Mouse (Mus musculus): ENCODE data around the gene Heatr5a.

The Heatr5a gene

DNA sequence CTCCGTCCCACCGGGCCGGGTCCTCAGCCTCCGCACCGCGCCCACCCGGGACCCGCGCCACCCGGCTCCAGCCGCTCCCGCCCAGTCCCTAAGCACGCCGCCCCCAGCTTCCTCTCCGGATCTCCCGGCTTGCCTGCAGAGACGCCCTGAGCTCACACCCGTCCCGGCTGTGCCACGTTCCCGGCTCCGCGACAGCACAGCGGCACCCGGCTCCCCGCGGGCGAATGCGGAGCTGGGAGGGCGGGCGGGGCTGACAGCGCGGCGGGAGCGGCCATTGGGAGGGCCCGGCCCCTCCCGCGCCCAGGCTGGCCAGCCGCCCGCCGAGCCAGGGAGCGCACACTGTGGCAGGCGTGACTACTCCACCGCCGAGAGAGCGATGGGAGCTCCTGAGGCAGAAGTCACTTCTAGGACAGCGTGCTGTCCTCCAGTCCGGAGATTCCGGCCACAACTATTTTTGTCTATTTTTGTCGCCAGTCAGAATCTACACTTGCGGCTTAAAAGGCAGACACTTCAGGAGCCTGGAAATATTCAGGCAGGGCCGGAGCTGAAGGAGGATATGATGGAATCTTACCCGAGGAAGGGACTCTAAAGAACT, at the start of gene Heatr5a:
Gene Heatr5a, minus strand, starts transcription at position 252 of the 595 bp plus-strand sequence.
- peak; percentile 91 for DNase-seq (ENCODE audit: low read depth)

DNA sequence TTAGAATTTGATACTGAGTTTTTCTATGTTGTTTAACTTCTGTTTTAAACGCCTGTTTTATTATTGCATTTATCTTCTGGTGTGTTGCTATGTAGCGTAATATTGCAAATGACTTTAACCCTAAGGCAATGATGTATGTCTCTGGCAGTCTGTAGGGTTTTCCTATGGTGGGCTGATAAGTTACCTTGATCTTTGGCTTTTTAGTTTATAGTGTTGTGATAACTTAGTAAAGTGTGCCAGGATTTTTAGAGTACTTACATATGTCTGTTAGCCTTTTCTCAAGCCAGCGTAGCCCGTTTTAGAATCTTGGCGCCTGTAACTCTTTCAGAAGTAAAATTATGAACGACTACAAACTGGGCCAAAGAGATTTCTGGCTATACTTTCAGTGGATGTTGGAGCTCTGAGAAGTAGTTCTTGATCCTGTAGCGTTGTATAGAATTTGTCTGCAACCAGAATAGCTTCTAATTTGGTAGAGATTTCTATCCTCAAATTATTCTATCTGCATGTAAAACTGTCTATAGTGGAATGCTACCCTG, 43.4 kb upstream of the Heatr5a start:
- no peak for DNase-seq (ENCODE audit: low read depth)

DNA sequence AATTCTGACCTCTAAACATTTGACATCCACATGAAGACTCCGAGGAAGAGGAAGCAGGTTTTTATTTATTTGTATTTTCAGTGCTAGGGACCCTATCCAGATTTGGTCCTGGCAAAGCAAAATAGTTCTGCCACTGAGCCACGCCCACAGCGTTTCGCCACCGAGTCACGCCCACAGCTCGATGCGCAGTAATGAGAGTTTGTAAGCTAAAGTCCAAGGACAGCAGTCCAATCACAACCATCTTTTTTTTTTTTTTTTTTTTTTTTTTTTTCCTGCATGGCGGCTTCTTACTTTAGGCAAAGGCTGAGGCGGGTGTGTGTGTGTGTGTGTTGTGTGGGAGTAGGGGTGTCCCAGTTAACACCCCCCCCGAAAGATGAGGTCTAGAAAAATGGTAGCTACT, 42.9 kb upstream of the Heatr5a start:
- DNase-seq (ENCODE audit: low read depth): no peak

DNA sequence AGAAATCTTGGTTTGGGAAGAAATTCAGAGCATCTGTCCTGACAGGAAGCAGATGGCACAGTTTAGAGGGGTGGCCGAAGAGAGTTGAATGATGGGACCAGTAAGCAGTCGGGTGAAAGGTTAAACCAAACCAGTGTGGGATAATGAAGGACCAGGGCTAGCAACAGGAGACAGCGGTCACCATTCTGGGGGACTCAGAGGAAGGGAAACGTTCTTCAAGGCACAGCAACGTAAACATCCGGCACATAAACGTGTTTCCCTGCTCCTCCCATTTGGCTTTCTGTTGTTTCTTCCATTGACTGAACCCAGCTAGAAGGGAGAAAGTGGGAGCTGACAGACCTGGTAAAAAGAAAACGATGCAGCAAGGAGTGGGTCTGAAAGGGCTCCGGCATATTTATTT, 42.2 kb upstream of the Heatr5a start:
- no peak for DNase-seq (ENCODE audit: low read depth)

DNA sequence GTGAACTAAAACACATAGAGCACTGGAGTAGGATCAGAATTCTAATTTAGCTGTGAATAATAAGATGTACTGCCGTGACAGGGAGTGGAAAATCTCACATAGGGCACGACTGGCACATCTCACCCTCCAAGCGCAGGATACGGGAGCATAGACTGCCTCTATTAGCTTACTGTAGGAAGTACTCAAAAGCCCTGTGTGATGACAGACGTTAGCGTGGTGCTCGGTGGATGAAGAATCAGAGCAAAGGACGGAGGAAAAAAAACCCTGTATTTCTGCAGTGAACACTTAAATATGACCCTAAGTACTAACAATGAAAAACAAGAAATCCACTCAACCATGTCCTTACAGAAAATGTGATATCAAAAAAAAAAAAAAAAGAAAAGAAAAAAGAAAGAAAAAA, 41.0 kb upstream of the Heatr5a start:
- DNase-seq (ENCODE audit: low read depth): no peak

DNA sequence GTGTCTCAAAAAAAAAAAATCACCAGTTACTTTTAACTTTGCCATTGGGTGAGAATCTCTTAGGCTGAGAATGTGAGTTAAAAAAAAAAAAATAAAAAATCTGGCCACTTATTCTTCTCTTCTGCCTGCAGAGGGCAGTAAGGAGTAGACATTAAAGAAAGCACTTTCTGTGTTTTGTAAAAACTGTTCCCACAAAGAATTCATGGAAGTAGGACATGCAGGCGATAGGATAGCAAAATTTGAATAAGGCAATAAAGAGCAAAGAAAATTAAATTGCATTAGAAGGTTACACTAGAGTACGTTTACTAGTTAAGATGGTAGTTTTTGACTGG, 39.5 kb upstream of the Heatr5a start:
- peak; percentile 52 for DNase-seq (ENCODE audit: low read depth)

DNA sequence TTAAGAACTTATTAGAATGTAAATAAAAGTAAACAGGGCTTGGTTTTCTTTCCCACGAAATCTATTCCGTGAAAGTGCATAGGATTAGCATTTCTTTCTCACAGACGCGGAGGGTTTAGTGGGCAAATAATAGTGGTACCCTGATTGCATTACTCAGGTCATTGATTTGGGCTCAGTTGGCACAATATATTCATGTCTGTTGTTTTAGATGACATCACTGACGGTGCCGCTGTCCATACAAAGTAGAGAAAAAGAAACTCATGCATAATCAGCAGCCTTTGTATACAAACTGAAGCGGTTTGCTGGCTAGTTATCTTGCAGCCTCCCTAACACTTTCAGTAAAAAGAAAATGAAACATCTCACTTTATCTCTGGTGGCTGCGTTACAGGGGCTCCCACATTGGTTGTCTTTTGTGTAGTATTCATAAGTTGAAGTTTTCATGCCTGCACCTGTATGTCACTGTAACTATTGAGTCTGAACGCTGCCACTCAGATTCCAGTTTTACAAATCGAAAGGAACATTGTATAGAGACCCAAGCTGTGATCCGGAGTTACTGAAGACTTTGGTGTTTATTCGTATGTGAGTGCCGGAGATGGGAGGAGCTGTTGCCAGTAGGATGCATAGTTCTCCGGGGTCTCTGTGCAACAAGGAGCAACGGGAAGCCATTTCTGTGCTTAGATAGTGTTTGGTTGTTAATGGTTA, 39.0 kb upstream of the Heatr5a start:
- DNase-seq (ENCODE audit: low read depth): no peak

DNA sequence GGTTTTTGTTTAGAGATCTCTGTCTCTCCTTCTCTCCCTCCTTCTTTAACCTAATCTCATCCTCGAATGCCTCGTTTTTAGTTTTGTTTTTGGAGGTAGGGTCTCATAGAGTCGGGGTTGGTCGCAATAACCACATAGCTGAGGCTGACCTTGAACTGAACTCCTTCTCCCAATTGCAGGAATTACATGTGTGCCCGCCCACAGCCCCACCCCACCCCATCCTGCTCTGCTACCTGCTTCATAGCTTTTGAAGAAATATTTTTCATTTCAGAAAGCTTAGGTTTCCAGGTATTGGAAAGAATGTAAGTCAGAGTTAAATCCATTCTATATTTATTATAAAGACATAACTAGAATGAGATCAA, 35.5 kb upstream of the Heatr5a start:
- no peak for DNase-seq (ENCODE audit: low read depth)

DNA sequence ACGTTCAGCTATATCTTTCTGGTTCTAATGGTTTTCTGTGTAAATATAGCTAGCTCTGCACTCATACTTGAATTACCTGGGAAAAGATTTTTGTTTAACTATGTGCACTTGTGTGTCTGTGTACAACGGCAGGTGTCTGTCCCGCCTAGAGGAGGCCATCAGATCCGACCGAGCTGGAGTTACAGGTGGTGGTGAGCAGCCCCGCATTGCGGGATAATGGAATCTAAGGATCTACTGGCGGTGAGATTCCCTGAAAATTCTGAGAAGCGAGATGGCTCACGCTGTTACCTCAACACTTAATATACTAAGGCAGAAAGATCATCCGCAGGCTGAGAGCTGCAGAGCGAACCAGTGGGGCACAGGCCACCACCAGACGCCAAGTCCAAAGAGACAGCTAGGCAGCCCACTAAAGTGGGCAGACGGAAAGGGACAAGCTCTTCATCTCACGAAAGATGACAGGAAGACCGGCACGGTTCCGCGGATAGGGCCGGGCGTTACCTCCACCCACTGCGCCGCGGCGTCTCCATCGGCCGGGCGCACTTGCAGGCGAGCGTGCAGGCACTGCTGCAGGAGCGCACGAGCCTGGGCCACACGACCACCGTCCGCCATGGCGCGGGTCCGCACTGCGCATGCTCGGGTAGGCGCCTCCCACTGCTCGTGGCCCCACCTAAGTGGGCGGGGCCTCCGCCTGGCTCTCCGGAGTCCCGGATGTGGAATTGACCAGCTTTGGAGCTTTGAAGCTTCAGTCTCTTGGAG, 34.9 kb upstream of the Heatr5a start, which contains the start of gene Dtd2:
Gene Dtd2, minus strand, starts transcription at position 625 of the 756 bp plus-strand sequence.
- DNase-seq (ENCODE audit: low read depth): peak; percentile 92

DNA sequence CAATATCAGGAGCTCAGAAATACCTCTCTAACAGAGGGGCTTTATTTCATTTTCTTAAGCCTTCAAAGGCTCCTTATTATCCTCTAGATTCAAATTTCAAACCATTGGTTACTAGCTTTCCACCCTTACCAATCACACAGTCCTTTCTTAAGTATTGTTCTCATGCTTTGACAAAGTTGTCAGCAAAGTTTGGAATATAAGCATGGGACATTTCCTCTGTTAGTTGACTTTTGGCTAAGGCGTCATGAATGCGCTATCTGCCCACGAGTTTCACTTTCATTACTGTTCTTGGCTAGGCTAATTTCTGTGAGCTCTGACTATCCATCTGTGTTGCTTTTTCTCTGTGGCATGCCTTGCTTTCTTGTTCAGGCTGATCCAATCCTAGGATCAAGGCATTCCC, 31.6 kb upstream of the Heatr5a start:
- peak; percentile 25 for DNase-seq (ENCODE audit: low read depth)

DNA sequence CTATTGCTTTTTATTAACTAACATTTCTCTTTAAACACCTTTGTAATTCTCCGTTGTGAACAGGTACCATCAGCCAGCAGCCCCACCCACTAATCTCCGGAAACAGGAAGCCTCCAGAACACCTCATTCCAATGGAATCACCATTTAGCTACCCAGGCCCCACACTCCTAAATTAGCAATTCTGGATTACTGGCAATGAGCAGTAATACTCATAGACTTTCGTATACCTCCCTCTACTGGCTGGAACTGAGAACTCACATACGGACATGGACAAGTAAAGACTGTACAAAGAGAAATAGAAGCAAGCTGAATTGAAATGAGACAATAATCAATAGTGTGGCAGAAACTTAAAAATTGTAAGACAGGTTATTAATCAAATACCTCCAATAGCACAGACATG, 30.4 kb upstream of the Heatr5a start:
- DNase-seq (ENCODE audit: low read depth): peak; percentile 83

DNA sequence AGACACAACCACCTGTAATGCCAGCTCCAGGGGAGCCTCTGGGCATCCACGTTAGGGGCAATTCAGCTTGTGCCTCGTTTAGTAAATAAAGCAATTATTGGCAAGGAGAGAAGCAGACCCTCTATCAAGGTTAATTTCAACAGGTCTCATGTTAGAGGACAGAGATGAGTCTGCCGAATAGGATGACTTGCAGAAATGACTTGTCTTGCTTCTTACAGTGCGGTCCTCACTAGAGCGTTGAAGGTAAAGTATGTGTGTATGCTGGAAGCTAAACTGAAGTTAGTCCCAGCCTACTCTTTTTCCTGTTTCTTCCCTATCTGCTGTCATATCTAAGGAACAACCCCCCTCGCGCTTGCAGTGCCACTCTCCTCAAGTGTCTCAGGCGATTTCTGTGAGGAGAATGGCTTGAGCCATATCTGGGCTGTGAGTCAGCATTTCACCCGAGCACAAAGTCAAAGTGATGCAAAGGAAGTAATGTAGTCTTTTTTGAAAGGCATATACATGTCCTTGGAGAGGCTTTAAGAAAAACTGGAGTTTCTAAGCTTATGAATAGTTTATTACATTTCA, 27.3 kb upstream of the Heatr5a start:
- peak; percentile 88 for DNase-seq (ENCODE audit: low read depth)

DNA sequence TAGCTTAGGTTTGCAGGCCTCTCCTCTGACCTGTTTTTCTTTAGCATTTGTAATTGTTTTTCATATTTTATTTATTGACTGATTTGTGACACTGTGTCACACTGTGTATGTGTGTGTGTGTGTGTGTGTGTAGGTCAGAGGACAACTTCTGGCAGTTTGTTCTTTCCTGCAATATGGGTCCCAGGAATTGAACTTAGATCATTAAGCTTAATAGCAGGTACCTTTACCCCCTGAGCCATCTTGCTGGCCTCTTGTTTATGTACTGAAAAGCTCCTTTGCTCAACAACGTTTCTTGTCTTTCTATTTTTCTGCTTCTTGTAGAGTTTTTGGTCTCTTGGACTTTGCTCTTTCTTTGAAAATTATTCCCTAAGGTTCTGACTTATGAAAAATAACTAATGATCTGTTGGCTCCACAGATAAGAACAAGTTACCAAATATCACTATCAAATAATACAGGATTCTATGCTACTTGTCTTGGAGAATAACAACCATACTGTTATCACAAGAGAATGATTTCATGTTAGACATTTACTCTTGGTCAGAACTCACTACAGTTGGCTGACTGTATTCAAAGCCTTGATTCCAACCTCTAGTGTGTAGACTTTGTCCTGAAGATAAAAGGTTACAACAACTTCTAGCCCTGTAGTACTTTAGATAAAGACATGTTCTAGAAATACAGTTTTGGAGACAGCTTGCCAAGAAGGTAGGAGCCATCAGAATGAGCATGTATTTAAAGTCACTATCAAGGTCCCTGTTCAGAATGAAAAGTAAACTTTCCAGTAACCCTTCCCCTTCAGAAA, 24.8 kb upstream of the Heatr5a start:
- no peak for DNase-seq (ENCODE audit: low read depth)

DNA sequence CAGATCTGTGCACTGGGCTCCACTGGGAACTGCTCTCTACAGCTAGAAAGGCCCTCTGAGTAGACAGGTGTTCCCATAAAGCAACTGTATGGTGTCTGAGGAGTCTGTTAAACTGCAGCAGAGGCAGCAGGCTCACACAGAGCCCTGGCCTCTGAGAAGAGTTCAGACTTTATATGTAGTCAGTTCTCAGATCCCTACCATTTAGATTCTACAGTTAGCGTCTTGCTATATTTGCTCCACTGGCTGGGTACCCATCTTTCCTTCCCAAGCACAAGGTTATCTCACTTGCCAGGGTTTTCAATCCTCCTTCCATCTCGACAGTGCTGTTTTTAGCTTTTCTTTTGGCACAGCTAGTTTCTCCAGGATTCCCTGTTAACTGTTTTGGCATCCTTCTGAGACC, 19.5 kb upstream of the Heatr5a start:
- no peak for DNase-seq (ENCODE audit: low read depth)

DNA sequence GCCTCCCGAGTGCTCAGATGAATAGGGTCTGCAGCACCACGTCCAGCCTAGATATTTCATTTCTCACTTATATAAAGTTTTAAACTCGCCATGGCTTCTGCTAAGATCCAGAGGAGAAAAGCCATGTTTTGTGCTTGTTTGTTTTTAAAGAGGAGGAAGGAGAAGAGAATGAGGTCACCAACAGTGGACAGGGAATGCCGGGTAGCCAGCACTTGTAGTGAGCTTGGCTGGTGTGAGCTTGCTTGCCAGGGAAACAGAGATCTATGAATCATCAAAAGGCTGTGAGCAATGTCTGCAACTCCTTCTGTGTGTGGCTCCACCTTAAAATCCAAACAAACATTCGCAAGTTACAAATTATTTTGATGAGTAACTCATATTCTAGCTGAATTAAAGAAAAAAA, 17.4 kb upstream of the Heatr5a start:
- DNase-seq (ENCODE audit: low read depth): peak; percentile 29

DNA sequence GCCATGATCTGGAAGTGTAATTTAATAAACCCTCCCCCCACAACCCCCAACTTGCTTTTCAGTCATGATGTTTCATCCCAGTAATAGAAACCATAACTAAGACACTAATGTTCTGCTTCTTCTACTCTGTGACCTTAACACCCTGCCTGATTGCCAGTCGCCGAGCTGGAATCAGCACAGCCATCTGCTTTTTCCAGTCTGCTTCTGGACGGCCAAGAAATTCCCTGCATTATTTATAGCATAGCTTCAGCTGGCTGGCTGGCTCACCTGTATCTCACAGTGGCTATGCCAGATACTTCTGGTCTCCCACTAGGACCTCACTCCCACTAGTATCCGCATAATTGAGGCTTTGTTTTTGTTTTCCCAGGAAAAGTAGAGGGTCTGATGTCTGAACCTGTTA, 14.7 kb upstream of the Heatr5a start:
- peak; percentile 12 for DNase-seq (ENCODE audit: low read depth)

DNA sequence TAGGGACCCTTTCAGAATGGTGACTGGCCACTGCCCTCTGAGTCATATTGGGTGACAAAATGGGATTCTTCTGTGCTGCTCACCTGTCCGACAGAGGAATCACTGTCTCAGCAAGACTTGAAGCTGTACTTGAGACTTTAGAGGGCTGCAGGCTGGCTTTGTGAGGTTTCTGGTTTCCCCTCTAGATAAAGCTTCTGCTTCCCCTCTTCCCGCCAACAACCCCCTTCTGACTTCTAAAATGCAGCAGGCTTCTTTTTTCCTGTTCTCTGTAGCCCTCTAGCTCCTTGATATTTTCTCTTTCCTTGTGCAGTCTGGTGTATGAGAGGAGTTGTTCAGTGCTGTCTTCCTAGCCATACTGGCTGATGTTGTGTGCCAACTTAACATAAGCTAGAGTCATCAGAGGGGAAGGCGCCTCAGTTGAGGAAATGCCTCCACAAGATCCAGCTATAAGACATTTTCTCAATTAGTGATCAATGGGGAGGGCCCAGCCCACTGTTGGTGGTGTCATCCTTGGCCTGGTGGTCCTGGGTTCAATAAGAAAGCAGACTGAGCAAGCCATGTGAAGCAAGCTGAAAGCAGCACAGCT, 14.1 kb upstream of the Heatr5a start:
- DNase-seq (ENCODE audit: low read depth): peak; percentile 78

DNA sequence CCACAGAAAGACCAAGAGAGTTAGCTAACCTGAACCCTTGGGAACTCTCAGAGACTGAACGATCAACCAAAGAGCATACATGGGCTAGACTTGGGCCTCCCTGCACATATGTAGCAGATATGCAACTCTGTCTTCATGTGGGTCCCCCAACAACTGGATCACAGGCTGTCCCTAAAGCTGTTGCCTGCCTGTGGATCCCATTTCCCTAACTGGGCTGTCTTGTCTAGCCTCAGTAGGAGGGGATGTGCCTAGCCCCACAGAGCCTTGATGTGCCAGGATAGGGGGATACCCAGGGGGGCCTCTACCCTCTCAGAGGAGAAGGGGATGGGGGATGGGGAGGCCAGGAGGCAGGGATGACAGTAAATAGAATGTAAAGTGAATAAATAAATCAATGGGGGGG, 12.5 kb upstream of the Heatr5a start:
- no peak for DNase-seq (ENCODE audit: low read depth)

DNA sequence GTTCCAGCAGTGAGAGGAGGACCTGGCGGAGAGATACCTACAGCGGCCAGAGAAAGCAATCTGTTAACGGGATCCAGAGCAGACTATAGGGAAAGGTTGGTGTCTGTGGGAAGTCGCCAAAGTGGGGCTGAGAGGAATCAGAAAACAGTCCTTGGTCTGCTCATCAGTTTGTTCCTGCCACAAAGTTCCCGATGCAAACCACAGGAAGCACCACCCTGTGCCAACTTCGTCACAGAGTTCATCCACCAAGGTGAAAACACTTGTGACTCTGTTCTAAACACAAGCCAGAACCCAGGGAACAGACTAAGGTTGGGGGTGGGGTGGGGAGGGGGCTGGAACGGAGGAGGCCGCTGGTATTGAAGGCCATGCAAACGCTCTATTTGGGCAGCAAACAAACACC, 5.4 kb upstream of the Heatr5a start:
- peak; percentile 51 for DNase-seq (ENCODE audit: low read depth)

DNA sequence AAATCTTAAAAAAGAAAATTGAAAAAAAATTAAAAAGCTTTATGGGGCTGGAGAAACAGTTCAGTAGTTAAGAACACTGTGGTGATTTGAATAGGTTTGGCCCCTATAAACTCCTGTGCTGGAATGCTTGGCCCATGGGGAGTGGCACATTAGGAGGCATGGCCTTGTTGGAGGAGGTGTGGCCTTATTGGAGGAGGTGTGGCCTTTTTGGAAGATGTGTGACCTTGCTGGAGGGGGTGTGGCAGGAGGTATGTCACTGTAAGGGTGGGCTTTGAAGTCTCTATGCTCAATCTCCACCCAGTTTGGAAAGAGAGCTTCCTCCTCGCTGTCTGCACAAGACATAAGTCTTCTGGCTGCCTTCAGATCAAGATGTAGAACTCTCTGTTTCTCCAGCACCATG, 3.3 kb upstream of the Heatr5a start:
- DNase-seq (ENCODE audit: low read depth): no peak

DNA sequence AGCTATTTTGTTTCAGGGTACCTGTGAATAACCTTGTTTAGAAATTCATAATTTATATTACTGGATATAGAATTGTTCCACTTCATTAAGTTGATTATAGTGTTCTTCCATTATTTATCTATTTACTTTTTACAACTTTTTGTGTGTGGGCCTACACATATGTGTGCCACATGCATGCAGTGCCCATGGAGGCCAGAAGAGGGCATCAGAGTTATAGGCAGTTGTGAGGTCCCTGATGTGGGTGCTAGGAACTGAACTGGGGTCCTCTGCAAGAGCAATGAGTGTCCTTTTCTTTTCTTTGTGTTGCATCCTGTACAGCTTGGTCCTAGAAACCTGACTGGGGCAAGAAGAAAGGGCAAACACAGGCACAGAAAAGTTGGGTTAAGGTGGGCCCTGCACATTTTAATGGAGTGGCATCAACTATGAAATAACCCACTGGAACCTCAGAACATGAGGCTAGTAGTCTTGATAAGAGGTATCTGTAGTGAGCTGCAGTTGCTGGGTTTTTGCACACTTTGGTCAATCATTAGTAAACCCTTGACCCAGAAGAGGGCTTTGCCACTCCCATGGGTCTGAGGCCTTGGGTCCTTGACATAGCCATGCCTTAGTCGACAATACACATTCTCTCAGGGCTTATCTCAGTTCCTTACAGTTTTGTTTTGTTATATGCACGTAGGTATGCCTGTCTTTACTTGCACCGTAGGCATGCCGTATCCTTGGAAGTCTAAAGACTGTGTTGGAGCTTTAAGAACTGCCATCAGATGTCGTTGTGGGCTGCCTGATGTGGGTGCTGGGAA, 1.3 kb upstream of the Heatr5a start:
- DNase-seq (ENCODE audit: low read depth): peak; percentile 46

Measured in 416B (cell line).